Mouse (Mus musculus) embryo, embryonic 11.5 days (tissue): ENCODE data around the gene Cdh1.
"Not testable (repeated sequence)": the region's sequence is repeated elsewhere in the genome, so short reads cannot be mapped to it uniquely, and the experiment has no call there.

ENCODE experiments used
- DNase-seq: peaks from one replicate; pipeline ENCODE4 v3.0.0-alpha.2; 2012; ENCODE audit warnings: low read depth, low spot score

Gene Cdh1

GRCm38 (mm10) chr8:106592458-106592857 is 10.7 kb upstream of the Cdh1 start:
- no peak for DNase-seq

- not testable (repeated sequence) for DNase-seq
These were observed 7.5 kb upstream of the Cdh1 start for GRCm38 (mm10) chr8:106595623-106596022.

DNA sequence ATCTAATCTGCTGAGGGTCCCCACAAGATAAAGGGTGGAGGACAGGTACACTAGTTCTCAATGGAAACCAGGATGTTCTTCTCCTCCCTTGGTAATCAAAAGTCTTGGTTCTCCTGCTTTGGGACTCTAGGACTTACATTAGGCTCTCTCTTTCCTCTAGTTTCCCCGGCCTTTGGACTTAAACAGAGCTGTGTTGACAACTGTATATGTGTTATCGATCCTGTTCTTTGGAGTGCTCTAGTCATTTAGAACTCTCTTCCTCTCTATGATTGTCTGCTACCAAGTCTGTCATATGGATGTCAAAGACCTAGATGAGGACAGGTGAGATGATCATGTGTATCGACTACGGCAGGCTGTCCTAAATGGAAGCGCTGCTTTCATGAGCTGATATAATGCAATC is 6.1 kb upstream of the Cdh1 start:
- DNase-seq: no peak

DNA sequence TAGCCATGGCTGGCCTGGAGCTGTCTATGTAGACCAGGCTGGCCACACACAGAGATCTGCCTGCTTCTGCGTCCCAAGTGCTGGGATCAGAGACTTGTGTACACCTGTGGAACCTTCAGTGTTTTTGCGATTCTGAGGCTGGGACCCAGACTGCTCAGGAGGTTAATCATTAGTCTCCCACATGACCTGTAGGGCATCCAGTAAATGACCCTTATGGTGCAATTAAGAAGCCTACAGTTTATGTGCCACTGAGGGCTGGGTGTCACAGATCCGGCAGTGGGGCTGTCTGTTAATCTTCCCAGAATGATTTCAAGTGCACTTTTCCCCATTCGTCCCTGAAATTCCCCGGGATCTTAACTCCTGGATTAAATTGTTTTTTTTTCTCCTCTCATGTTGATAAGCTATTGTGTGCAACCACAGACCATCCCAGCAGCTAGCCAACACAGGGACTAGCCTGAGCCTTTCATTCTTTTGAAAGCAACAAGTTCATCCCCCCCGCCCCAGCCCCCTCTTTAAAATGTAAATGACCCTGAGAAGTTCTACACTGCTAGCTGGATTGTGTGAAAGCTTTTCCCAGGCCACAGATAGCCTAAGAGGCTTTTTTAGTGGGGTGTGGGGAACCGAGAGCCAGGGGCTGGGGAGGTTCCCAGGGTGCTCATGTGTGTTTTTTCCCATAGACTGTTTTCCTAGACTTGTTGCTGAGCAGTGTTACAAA is 3.7 kb upstream of the Cdh1 start:
- no peak for DNase-seq

DNA sequence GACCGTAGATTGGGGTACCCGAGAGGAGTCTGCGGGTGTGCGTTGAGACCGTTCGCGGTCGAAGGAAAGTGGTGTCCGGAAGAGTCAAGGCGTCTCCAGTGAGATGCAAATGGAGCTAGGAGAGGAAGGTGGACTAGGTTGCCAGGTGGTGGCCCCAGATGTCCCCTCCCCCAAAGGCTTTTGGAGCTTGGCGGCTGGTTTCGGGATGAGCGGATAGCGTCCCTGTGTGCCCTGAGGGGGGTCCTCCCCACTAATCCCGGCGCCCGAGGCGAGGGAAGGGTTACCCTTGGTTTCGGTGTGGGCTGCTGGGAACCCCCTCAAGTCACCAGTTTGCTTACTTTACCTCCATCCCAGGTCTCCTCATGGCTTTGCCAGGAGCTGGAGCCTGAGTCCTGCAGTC is 782 bp downstream of the Cdh1 start:
- DNase-seq: no peak

DNA sequence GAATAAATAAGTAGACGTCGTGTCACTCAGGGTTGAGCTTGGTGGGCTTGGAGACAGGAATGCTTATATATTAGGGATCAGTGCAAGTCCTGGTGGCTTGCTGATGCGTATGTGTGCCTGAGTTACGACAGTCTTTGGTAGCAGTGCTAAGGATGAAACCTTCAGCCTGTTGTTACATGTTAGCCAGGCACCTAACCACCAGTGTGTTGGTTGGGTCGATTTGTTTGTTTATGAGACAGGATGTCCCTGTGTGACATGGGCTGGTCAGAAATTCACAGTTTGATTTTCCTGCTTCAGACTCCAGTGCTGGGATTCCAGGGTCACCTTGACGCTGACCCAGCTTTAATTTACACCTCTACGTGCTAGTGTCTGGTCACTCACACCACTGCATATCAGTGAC is 2.5 kb downstream of the Cdh1 start:
- no peak for DNase-seq

DNA sequence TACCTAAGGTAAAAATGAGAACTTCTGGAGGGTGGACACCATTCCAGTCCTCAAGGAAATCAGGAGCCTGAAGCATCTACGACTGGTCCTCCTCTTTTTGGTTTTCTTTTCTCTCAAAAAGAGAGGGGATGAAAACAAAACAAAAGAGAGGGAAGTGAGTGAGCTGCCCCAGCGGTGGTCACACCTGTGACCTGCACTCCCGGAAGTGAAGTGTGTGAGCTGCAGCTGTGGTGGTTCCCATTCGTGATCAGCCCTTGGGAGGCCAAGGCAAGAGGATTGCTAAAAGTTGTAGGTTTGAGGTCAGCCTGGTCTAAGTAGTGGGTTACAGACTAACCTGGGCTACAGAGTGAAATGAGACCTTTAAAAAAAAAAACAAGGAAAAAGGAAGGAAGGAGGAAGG is 3.0 kb downstream of the Cdh1 start:
- DNase-seq: no peak

DNA sequence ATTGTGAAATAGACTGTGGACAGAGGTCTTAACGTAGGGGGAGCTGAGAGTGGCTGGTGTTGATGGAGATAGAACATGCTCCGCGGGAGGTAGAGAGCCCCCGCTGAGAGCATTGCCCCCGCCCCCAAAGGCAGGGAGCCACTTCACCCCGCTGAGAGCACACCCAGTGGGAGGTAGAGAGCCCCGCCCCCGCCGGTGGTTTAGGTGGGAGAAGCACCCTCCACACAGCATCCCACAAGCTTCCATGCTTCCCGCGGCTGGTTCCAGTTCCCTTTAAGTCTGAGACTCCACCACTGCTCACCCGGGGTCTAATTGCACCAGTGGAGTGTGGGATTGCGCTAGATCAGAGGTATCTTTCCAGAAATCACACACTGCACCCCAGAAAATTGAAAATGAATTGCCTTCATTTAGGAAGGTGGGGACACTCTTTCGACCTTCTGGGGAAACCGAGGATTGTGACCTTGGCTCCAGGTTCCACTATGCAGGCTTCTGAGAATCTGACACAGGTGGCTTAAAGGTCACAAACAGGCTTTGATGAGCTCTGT is 3.5 kb downstream of the Cdh1 start:
- no peak for DNase-seq

GRCm38 (mm10) chr8:106607783-106608182 is 4.6 kb downstream of the Cdh1 start:
- not testable (repeated sequence) for DNase-seq

DNA sequence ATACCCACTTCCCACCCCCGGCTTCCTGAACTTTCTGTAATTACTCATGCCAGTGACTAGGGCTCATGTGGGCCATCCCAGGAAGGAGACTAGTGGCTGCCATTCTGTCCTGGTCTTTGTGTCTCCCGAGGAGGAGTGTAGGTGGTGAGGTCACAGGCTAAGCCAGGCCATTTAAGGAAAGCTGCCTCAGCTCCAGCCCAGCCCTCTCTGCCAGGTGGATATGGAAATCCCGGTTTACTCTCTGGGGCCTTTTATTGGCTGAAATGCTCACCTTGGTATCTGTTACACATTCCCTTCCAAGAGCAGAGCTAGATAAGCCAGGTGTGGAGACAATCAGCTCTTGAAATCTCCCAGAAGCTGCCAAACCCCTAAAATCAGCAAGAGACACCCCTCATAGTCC is 5.3 kb downstream of the Cdh1 start:
- no peak for DNase-seq

DNA sequence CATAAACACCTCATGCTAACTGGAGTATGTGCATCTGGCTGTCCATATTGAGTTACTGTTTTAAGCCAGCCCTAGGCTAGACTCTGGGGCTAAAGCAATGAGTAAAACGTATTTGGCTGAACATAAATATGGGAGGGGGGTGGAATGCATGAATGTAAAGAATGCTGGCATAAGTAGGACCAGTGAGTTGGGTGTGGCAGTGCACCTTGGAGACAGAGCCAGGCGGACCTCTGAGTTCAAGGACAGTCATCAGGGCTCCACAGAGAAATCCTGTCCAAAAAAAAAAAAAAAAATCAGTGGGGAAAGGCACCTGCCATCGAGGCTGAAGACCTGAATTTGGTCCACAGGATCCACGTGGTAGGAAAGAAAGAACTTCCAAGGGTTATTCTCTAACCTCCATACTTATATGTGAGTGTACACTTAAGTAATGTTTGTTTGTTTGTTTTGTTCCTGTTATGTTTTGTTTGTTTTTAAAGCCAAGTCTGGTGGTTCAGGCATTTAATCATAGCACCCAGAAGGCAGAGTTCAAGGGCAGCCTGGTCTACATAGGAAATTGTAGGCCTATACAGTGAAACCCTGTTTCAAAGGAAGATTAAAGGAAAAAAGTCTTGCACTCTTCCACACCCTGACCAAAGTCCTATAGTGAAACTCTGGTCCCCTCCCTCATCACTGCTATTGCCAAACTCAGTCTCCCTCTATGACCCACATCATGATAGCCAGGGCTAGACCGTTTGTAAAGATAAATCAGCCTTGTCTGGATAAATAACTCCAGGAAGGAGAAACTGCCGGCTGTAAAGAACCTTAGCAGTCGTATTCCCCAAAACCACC is 6.1 kb downstream of the Cdh1 start:
- no peak for DNase-seq

GRCm38 (mm10) chr8:106610958-106611640 is 7.9 kb downstream of the Cdh1 start:
- no peak for DNase-seq

DNA sequence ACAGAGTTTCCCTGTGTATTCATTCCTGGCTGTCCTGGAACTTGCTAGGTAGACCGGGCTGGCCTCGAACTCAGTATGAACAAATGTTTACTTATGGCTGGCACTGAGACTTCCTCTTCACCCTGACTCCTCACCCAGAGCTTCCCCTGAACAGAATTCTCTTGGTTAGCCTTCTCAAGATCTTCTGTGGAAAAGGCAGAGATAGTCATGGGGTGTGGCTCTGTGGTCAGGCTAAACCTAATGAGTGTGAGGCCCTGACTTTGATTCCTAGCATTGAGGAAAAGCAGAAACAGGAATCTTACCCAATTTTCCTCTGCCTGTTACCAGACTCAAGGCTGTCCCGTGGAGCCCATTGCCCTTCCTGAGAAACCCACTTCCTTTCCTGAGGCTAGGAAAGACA is 8.9 kb downstream of the Cdh1 start:
- DNase-seq: no peak

GRCm38 (mm10) chr8:106614704-106615103 is 11.6 kb downstream of the Cdh1 start:
- no peak for DNase-seq

DNA sequence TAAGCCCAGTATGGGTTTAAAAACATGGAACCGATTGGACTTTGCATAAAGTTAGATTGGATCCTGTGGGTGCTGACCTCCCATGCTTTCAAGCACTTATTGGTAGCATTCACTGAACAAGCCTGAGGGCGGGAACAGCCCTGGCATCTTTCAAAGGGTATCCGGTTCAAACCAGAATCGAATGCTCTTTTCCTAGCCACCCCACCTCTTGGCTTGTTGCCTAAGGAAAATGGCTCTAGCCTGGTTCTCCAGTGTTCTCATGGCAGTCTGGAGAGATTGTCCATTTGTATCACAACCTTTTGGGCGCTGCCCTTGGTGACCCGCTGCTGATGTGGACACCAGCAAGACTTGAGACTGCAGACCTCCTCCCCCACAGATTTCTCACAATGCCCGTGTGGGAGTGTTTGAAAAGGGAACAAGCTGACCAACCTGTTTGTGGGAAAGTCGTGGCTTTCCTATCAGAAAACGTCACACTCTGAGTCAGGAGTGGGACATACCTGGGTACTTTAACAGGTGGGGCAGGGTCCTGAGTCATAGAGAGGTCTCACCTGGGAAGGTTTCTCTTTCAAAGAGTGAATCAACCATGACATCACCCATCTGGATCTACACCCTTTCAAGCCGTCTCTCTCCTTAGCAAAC is 12.6 kb downstream of the Cdh1 start:
- no peak for DNase-seq

- DNase-seq: no peak
These were observed 13.5 kb downstream of the Cdh1 start for GRCm38 (mm10) chr8:106616679-106617078.

DNA sequence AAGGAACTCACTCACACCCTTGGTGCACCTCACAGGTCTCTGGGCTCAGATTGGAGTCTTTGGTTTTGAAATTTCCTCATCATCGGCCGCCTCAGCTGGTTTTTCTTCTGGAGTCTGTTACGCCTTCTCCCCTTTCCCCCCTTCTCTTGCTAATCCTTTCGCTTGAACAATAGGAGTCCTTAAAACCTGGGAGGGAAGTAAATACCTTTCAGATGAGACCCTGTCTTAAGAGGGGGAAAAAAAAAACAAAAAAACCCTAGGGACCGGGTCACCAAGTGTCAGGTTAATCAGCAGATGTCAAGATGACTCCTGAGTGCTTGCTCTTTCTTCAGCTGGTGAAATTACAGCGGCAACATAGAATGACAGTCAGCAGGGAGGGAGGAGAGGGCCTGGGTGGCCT is 14.0 kb downstream of the Cdh1 start:
- DNase-seq: no peak

GRCm38 (mm10) chr8:106617865-106618264 is 14.7 kb downstream of the Cdh1 start:
- no peak for DNase-seq

DNA sequence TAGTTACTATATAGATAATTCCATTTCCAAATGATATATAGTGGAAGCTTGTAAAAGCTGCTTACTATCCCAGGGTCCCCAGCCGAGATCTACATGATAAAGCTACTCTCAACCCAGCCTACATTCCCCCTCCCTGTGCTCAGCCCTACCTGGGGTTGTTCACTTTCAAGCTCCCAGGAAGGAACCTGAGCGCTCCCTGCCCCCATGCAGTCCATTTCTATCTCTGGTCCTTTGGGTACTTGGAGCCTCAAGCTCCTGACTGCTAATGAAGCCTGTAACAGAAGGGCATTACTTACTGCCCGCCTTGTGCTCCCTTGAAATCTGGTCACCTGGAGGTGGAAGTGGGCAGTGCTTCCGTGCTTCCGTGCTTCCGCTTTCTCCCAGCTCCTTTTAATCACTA is 15.2 kb downstream of the Cdh1 start:
- no peak for DNase-seq

DNA sequence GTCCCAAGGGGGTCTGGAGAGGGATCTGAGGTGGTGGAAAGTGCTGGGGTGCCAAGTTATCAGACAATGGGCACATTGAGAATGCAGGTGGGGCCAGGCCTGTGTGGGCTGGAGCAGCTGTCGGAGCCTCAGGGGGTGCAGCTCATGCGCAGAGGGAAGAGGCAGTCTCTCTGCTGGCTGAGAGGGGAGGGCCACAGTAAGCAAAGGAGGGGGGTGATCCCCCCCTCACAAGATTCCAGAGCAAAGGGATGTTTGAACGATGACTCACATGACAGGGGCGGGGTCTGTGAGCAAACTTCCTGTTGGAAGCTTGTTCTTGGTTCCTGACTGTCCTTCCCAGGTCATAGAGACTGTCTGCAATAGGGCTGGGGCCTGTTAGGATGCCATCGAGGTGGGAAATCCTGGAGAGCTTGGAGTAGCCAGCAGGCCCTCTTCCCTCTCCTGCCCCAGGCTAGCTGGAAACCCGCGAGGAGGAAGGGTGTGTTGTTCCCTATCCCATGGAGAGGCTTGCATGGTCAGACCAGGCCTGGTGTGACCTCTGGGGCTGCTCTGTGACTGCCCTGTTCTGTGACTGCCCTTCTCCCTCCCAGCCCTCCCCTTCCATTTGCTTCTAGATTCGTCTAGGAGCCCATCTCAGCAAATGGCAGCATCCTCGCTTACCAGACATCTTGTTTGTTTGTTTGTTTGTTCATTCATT is 16.5 kb downstream of the Cdh1 start:
- no peak for DNase-seq

GRCm38 (mm10) chr8:106620488-106620887 is 17.3 kb downstream of the Cdh1 start:
- no peak for DNase-seq
